Mouse (Mus musculus) urinary bladder, postnatal 4 days (tissue): ENCODE results near the gene 4930579F01Rik.

Experiments used
- DNase-seq, 2 experiments: peaks; one replicate each; pipeline ENCODE4 v3.0.0; 2021 to 2022; ENCODE audit warnings: low spot score in 2 of 2

The 4930579F01Rik gene

DNA sequence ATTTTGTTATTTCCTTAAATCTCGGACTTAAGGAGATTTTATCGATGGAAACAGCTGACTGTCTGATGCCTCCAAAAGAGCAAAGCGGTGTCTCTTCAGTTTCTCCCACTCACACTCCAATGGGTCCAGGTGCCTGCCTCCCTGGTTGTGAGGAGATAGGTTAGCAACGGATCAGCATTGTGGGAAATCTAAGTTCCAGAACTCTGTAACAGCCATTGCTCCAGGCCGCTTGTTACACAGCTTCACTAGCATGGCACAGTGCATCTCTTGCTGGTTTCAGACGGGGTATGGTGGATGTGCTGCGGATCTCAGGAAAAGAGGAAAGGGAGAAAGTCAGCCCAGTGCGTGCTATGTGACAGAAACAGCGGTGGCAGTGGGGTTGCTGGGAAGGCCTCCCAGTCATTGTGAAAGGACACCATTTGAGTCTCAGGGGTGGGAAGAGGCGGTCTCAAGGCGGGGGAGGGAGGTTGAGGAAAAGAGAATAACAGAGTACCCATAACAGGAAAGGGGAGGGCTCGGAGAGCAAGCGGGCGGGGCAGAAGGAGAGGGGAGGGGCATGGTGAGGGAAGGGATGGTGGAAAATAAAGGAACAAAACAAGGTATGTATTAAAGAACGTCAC is at the start of gene 4930579F01Rik:
Gene 4930579F01Rik (minus strand): TSS at position 143 of the 620 bp plus-strand sequence.
- no peak for DNase-seq

DNA sequence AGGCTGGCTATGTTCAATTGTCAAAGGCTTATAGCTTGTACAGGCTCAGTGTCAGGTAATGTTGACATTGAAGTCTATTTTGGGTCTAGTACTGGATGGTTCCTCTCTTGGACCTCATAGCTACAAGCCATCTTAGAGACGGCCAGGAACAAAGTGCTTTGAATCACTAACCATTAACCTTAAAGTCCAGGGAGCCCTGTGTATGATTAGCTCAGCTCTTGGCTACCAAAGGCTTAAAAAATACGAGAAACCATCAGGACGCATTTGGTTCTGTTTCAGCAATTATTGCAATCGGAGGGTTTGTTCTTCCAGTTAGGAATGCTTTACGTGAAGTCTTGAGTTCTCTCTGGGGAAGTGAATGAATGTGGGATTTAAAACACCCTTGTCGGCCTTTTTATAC is 49.3 kb upstream of the 4930579F01Rik start:
- DNase-seq, result no peak

DNA sequence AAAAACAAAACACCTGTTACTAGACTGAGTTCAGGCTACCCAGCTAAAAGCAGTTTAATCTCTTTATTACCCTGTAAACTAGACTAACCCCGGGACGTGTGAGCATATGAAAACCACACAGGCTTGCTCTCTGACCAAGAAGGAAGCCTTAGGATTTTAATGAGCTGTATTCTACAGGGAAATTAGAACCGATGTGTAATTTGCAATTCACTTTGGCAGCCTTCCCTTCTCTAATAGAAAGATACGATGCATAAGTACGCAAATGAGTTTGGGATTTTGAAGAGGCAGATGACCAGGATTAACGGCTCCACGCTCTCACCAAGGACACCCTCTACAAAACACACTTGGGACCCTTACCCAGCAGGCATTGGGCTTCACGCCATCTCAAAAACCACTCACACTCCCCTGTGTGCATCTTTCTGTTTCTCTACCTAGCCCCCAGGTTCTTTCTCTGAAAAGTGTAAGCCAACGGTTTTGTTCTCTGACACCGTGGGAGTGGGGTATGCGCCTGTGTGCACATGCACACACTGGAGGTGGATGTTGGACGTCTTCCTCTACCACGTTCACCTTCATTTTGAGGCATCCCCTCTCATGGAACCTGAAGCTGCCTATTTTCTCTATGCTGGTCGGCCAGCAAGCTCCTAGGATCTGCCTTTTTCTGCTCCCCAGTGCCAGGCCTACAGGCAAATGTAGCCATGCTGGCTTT is 48.5 kb upstream of the 4930579F01Rik start:
- DNase-seq, result no peak

DNA sequence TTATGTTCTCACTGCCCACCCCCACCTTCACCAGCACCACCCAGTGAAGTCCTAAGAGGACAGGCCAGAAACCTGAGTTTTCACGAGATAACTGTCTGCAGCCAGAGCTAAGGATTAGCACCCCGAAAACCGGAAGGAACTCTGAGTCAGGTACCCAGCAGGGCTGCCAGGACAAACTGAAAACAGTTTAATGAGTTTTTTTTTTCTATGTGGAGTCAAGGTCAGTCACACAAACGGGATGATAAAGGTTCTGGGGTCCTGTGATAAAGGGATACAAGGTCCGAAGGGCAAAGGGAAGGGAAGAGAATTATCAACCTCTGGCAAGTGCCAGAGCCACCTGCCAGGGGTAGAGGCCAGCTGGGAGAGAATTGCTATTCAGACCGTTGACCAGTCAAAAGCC is 47.7 kb upstream of the 4930579F01Rik start:
- DNase-seq, result no peak

DNA sequence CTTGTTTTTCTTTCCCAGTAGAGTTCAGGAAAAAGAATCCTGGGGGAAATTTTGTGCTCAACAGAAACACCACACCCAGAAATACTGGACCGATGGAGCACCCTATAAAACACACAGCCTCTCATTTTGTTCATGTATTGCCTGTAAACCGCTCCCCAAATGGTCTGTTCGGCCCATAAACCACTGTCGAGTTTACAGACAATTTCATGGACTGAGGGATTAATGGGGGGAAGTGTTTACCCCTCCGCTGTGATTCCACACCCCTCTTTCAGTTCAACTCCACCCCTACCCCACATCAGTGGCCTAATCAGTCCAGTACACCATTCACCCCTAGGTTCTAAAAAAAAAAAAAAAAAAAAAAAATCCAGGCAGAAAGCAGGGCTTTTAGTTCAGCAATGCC is 47.3 kb upstream of the 4930579F01Rik start:
- no peak for DNase-seq

DNA sequence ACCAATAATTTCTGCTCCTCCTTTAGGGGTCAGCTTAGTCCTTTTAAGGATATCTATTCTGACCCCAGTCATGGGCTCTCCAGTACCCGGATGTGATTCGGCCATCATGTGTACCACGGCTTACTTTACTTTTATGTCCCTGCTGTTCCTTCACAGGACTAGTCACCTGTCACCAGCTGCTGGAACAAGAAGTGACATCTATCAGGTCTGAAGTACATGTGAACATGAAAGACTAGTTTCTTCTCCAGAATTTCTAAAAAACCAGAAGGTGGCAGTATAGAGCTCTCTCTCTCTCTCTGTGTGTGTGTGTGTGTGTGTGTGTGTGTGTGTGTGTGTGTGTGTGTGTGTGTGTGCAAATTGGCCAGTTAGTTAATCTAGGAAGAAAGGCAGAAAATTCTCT is 46.8 kb upstream of the 4930579F01Rik start:
- no peak for DNase-seq

DNA sequence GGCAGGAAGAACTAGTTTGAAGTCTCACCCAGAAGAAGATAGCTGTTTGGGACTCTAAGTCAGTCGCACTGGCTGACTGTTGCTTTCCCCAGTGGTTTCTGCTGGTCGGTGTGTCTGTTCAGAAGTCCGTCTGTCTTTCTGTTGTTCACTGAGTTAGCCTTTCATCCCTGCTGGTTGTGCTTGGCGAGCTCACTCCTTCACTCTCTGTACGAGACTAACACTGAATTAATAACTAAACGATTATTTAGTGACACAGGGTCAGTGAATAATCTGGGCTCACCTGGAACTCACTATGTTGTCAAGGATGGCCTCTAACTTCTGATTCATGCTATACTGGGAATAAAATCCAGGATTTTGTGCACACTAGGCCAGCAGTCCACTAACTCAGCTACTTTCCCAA is 45.8 kb upstream of the 4930579F01Rik start:
- no peak for DNase-seq

DNA sequence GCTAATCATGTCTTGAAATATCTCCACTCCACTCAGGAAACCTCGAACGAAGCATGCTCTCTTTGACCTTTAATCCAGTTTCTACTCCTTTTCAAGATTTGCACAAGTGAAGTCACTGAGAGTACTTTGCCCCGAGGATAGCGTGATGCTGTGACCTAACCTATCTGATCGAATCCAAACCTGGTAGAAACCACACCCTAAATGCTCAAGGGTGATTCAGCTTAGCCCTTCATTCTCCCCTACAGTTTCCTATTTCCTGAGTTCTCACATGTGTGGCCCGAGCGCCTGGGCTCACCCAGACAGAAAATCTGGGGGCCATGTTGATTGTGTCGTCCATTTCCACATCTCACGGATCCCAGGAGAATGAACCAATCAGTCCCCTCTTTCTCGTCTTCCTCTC is 44.4 kb upstream of the 4930579F01Rik start:
- DNase-seq, result no peak

DNA sequence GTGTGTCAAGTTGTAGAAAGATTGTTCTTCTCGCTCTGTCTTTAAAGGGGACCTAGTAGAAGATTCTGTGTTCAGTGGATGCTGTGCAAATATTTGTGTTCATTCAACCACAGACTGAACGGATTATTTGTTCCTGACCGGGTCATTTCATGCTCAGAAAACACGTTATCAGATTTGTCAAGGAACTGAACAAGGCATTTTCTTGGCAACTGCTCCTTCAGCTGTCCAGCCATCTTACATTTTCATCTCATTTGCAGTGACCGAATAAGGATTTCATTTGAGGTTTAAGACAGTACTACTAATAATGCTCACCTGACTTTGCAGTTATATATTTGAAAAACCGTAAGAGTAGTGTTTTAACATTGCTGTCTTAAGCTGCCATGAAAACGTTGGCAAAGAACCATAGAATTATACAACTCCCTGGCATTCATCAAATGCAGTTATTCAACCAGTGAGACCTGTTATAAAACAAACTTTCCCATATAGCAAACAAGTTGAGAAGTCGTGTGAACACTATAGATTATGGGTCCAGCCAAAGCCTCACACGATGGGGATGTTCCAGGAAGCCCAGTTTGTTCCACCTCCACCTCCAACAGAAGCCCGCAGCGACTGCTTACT is 43.0 kb upstream of the 4930579F01Rik start:
- DNase-seq, result no peak

DNA sequence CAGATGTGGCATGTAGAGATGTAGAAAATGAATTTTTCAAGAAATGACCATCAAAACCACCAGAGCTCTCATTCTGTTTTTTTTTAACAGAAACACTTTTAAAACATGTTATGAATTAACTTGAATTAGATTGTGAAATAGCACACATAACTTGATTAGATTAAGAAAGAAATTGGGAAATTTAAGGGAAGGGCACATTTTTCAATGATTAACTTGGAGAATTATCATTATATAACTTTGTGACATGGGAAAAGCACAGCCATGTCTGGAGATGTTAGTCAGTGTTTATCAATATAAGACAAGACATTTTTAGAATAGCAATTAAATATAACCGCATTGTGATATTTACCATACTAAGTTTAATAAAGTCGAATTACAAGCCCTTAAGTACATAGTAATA is 37.9 kb upstream of the 4930579F01Rik start:
- DNase-seq, result no peak

DNA sequence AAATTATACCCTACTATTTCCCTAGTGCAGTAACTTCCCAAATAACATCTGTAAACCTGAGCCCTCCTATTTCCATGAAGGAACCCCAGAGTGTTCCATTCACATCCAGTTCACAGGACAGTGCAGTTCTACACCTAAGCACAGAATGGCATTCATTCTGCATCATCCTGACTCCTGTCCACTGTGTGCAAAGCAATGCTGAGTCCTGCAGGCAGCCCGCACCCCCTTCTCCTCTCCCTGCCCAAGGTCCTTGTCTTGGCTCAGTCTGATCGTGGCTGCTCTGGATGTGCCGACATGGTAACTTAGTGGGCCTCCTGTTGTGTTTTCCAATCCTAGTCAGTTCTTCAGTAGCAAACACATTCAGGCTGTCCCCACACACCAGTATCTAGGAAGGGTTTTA is 36.6 kb upstream of the 4930579F01Rik start:
- DNase-seq, result no peak

DNA sequence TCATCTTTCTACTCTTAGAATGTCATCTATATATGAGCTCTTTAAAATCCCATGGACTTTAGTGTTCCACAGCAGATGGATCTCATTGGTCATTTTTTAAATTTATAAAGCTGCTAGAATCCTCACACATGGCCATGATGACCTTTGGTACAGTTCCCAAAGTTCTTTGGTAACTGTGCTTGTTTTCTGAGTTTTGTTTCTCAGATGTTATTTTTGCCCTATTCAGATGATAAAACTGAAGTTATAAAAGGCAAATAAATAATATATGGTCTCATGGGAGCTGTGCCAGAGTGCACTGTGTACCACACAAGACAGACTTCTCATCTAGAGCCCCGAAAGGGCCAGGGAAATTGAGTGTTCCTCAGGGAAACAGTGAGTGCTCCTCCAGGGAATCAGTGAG is 35.8 kb upstream of the 4930579F01Rik start:
- no peak for DNase-seq

DNA sequence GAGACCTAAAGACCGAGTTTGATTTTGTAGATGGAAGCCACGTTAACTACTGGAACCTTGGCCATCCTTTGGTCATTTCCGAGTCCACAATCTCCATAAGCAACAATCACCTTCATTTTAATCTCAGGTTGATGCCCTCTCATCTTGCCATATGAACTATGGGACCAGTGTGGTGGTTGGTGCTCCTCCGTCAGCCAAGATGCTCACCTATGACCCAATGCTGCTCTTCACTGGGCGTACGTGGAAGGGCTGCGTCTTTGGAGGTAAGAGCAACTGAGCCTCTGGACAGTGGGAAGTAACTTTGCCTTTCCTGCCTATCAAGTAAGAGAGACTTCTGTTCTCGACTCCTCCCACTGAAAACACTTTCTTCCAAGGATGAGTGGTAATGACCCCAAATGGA is 34.2 kb upstream of the 4930579F01Rik start:
- DNase-seq, result no peak

DNA sequence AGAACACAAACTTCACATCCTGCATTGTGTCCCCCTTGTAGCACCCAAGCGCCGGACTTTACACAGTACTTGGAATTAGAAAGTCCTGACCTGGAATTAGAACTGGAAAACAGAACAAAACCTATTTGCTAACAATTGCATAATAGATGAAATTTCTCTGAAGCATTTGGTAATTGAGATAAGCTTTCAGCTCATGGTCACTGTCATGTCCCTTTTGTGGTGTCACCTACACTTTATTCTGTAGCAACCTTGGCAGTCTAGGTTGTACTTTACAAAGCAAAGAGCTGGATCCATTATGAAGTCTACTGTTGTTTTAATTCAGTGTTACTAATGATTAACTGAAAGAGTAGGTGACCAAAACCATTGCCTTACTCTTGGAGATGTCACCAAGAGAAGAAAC is 33.5 kb upstream of the 4930579F01Rik start:
- DNase-seq, result no peak

DNA sequence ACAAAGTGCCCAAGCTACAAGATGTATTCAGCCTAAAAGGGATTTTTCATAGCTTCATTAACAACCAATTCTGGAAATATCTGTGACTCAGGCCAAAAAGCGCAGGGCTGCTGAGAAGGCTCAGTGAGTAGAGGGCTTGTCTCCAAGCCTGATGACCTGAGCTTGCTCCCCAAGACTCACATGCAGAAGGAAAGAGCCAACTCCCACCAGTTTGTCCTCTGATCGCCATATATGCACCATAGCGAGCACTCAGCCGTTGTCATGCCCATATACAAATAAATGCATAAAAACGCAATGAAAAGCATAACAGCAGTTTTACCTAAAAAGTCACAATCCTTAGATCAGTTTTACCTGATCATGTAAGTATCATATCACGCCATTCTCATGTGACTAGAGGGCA is 32.9 kb upstream of the 4930579F01Rik start:
- no peak for DNase-seq

DNA sequence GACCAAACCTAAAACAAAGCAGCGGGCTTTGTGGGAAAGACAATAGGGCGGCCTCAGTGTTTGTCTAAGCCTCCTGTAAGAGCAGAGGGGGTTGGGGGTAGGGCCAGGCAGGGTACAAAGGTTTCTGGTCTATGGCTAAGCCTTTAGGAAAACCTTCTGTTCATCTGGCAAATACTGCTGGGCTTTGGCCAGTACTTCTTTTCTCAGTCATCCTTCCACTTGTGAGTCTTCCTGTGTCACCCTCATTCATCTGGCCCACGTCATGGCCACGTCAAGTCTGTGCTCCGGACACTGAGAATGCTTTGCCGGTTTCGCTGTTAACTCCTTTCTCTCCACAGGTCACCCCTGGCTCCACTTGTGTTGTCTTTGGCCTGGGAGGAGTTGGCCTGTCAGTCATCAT is 32.2 kb upstream of the 4930579F01Rik start:
- DNase-seq, result no peak

DNA sequence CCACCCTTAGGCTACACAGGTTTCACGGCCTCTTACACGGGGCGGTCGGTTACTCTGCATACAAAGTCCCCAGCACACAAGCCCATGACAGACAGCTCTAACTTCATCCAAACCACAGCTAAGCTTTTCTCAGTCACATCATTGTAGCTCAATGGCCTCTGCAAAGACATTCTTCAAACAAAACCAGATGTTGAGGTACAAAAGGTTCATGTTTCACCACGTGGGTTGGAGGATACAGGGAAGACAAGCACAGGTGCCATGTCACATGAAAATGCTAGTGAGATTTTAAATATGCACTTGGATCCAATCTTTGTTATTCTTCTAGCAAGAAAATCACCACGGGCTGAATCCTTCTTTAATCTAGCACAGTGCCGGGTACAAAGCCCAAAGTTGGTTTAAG is 31.7 kb upstream of the 4930579F01Rik start:
- DNase-seq, result no peak

DNA sequence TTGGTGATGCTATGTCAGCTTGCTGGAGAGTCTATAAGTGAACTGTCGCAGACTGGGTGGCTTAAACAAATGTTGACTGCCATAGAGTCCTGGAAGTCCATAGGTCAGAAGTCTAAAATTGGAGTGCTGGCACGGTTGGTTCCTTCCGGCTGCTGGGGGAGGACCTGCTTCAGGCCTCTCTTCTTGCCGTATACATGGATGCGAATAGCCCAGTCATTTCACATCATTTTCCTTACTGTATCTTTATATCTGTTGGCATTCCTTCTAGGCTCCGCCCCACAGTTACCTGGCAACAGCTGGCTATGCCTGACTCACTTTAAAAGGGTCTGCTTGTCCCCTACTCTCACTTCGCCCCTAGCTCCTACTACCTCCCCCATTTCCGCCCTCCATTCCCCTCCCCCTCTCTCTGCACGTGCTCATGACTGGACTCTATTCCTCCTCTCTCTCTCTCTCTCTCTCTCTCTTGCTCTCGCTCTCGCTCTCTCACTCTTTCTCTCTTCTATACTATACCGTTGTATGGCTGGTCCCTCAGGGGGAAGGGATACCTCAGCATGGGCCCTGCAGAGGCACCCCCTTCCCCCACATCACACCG is 30.8 kb upstream of the 4930579F01Rik start:
- DNase-seq, result peak in 1 of 2 experiments; percentile 6

DNA sequence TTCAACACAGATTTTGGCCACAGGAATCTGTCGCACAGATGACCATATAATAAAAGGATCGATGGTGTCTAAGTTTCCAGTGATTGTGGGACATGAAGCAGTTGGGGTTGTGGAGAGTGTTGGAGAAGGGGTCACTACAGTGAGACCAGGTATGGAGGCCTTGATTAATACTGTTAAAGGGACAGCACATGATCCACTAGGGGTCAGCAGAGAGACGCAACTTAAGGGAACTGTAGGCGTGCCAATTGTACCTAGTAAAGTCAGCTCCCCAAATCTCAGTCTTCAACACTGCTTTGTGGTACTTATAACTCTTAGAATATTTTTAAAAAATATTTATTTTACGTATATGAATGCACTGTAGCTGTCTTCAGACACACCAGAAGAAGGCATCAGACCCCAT is 29.3 kb upstream of the 4930579F01Rik start:
- no peak for DNase-seq

DNA sequence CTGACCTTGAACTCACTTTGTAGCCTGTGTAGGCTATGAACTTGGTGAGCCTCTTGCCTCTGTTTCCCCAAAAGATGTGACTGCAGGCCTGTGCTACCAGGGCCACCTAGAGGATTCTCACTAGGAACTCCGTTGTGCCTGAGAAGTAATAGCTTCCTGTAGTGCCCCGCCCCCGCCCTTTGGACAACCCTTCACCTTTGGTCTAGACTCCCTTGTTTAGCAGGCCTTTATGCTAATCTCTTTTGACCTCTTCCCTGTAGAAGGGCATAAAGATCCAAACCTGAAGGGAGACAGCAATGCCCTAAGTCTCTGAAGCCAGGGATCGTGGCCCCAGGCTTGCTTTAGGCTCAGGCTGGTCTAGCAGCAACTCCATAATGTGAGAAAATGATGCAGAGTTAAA is 28.9 kb upstream of the 4930579F01Rik start:
- DNase-seq, result no peak

DNA sequence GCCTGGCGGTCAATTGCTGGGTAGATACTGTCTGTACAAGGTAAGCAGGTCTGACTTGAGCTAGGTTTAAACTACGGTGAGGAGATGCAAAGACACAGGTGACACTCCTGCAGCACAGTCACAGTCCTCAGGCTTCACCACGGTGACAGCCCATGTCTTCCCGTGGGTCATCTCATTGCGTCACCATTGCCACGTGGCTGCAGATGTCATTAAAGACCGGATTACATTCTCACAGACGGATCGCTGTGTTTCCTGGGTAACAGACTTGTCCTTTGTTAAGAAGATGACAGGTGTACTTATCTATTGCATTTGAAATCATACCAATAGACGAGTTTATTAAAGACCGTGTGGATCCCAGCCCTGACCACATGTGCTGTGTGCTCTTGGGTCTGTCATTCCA is 27.5 kb upstream of the 4930579F01Rik start:
- DNase-seq, result no peak

DNA sequence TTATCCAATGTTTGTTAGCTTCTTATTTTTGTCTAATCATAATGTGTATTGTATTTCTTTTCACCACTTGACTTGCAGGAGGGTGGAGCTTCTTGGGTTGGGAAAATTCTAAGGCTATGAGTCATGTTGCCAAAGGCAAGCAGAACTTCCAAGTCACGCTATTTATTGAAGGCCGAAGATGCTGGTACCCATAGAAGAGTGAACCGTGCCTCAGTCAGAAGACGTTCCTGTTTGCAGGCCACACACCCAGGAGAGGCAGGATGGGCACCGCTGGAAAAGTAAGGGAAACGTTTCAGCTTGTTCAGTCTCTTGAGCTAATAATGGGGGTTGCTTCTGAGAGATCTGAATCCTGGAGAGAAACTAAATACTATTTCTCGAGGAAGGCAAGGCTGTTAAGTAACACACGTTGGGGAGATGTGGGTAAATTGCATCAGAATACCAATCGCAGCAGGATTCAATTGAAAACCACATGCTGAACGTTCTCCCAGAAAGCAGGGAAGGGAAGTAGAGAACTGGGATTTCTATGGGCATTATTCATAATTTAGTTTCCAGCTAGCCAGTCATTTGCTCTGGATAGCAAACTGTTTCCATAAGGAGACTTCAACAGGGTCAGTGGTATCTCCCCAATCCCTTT is 24.1 kb upstream of the 4930579F01Rik start, which contains the start of gene Adh7:
Gene Adh7 (plus strand): TSS at position 130 of the 634 bp plus-strand sequence.
- no peak for DNase-seq
